Mouse (Mus musculus) MEL (cell line): ENCODE measurements at regions not wholly inside any gene's neighbourhood (a gene's known extent, or its start where the extent isn't known, plus 50 kb on each side); places are given as distances from the start of the nearest gene placed in this dataset.

Experiments used
- CTCF ChIP-seq, 3 experiments: IDR thresholded peaks in 2 of 3; conservative IDR thresholded peaks in 1 of 3; 2 replicates each; pipeline ENCODE4 v1.5.1; 2011 to 2012; ENCODE audit warnings: low read length in 3 of 3, low read depth in 2 of 3, mild to moderate bottlenecking in 2 of 3, improper control_type of control experiment in 1 of 3, inconsistent platforms in 1 of 3, mixed read lengths in 1 of 3, moderate library complexity in 1 of 3; ENCODE audit not compliant: control insufficient read depth in 1 of 3, insufficient read depth in 1 of 3, poor library complexity in 1 of 3, severe bottlenecking in 1 of 3
- ELF1 ChIP-seq: IDR thresholded peaks from 2 replicates; pipeline ENCODE4 v1.6.1; 2014; ENCODE audit warnings: low read depth, mild to moderate bottlenecking, inconsistent platforms, low read length, improper control_type of control experiment, moderate library complexity
- EP300 ChIP-seq, 2 experiments: IDR thresholded peaks; 2 replicates each; pipeline ENCODE4 v1.6.1; 2011; ENCODE audit warnings: improper control_type of control experiment in 2 of 2, low read length in 2 of 2, low read depth in 1 of 2, mild to moderate bottlenecking in 1 of 2
- GATA1 ChIP-seq: IDR thresholded peaks from 2 replicates; pipeline ENCODE4 v1.6.1; 2011; ENCODE audit warnings: low read depth, low read length, improper control_type of control experiment
- HCFC1 ChIP-seq: IDR thresholded peaks from 2 replicates; pipeline ENCODE4 v1.6.1; 2012; ENCODE audit warnings: low read depth, mild to moderate bottlenecking, inconsistent platforms, low read length, improper control_type of control experiment, moderate library complexity
- JUND ChIP-seq: IDR thresholded peaks from 2 replicates; pipeline ENCODE4 v1.6.1; 2011; ENCODE audit warnings: low read depth, mild to moderate bottlenecking, improper control_type of control experiment, low read length
- KAT2A ChIP-seq: conservative IDR thresholded peaks from 2 replicates; pipeline ENCODE4 v1.6.1; 2012; ENCODE audit warnings: low read depth, low read length, improper control_type of control experiment, inconsistent platforms
- NRF1 ChIP-seq: IDR thresholded peaks from 2 replicates; pipeline ENCODE4 v1.6.1; 2014; ENCODE audit warnings: low read depth, mild to moderate bottlenecking, inconsistent platforms, low read length, improper control_type of control experiment, moderate library complexity; ENCODE audit not compliant: poor library complexity, insufficient read depth, severe bottlenecking
- POLR2A ChIP-seq, 2 experiments: IDR thresholded peaks; 2 replicates each; pipeline ENCODE4 v1.6.1; 2011 to 2012; ENCODE audit warnings: low read length in 2 of 2, mild to moderate bottlenecking in 2 of 2, control low read depth in 1 of 2, improper control_type of control experiment in 1 of 2, low read depth in 1 of 2, moderate library complexity in 1 of 2; ENCODE audit not compliant: control insufficient read depth in 1 of 2, insufficient read depth in 1 of 2, poor library complexity in 1 of 2
- TAL1 ChIP-seq: IDR thresholded peaks from 2 replicates; pipeline ENCODE4 v1.6.1; 2012; ENCODE audit warnings: mild to moderate bottlenecking, inconsistent platforms, low read length, moderate library complexity, mixed read lengths
- TBP ChIP-seq: IDR thresholded peaks from 2 replicates; pipeline ENCODE4 v1.8.0; 2011; ENCODE audit warnings: low read depth, low read length, improper control_type of control experiment
- UBTF ChIP-seq: IDR thresholded peaks from 2 replicates; pipeline ENCODE4 v1.6.1; 2012; ENCODE audit warnings: low read depth, mild to moderate bottlenecking, inconsistent platforms, low read length, improper control_type of control experiment, moderate library complexity, borderline replicate concordance; ENCODE audit not compliant: insufficient read depth
- USF1 ChIP-seq: IDR thresholded peaks from 2 replicates; pipeline ENCODE4 v1.6.1; 2014; ENCODE audit warnings: low read depth, mild to moderate bottlenecking, inconsistent platforms, low read length, improper control_type of control experiment, moderate library complexity
- ZNF384 ChIP-seq: IDR thresholded peaks from 2 replicates; pipeline ENCODE4 v1.6.1; 2012; ENCODE audit warnings: low read depth, mild to moderate bottlenecking, inconsistent platforms, low read length, improper control_type of control experiment

DNA sequence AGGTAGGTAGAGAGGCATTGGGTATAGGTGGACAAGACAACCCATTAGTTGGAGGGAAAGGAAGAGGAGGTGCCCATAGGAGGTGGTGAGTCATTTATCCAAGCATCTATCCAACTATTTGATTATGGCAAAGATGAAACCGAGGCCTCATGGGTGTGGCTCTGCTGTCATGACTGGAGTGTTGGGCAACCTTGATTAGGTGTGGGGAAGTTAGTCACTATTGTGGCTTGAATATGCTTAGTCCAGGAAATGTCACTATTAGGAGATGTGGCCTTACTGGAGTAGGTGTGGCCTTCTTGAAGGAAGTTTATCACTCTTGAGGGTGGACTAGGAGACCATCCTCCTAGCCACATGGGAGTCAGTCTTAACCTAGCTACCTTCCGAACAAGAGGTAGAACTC, 281.2 kb upstream of the Rpl38 start:
- TF ChIP-seq TBP: no peak
- TF ChIP-seq JUND: no peak
- TF ChIP-seq GATA1: no peak
- no peak for TF ChIP-seq USF1
- TF ChIP-seq UBTF: no peak
- TF ChIP-seq HCFC1: no peak
- TF ChIP-seq POLR2A (IDR thresholded peaks at IDR 0.05; ENCODE audit: control insufficient read depth in 1 of 2, insufficient read depth in 1 of 2, low read depth in 1 of 2, low read length in 2 of 2, poor library complexity in 1 of 2): no peak
- no peak for TF ChIP-seq EP300 (IDR thresholded peaks at IDR 0.05; ENCODE audit: low read depth in 1 of 2, low read length in 2 of 2)
- TF ChIP-seq KAT2A: no peak
- TF ChIP-seq CTCF (IDR thresholded peaks at IDR 0.05 in 2 of 3, conservative IDR thresholded peaks at IDR 0.05 in 1 of 3; ENCODE audit: control insufficient read depth in 1 of 3, insufficient read depth in 1 of 3, low read depth in 2 of 3, low read length in 3 of 3, poor library complexity in 1 of 3, severe bottlenecking in 1 of 3): no peak
- no peak for TF ChIP-seq TAL1
- TF ChIP-seq ZNF384: no peak
- no peak for TF ChIP-seq NRF1
- no peak for TF ChIP-seq ELF1
